Mouse (Mus musculus): ENCODE results near the gene Cep85l.

- TF ChIP-seq POLR2A (IDR thresholded peaks at IDR 0.05; ENCODE audit: insufficient read depth, low read depth, low read length), result no peak
- no peak for TF ChIP-seq CTCF (IDR thresholded peaks at IDR 0.05; ENCODE audit: insufficient read depth, low read depth, low read length)
These were observed 73.9 kb downstream of the Cep85l start for GRCm38 (mm10) chr10:53305867-53306266.
